Comparison of ENCODE assay signal across 1 mouse cellular context in the genomic region with DNA sequence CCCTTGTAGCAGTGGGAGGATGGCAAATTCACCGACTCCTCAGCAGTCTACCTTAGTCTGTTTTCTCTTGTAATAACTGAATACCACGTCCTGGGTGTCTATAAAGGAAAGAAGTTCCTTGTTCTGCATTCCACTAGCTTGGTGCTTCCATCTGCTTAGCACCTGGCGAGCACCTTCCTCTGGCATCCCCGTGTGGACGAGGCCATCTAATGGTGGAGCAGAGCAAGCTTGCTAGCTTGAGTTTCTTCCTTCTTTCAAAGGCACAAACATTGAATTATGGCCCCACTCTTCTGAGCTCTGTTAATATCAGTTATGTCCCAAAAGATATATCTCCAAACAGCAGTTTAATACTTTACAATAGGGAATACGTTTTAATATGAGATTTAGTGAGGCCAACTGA.
TF ChIP-seq lines count a peak whose summit lies in the region.

No protein-coding gene starts in this region.

TF ChIP-seq in CH12.LX, 34 proteins besides CTCF, POLR2A, EP300 and RAD21 (continued from another document):
- TF ChIP-seq ETS1 (conservative IDR thresholded peaks at IDR 0.05; ENCODE audit: low read depth, low read length) (no peak), USF2 (conservative IDR thresholded peaks at IDR 0.05; ENCODE audit: low read depth, low read length) (no peak), MAX (IDR thresholded peaks at IDR 0.05; ENCODE audit: low read length) (no peak), ZC3H11A (IDR thresholded peaks at IDR 0.05; ENCODE audit: low read depth, low read length) (no peak), SIN3A (IDR thresholded peaks at IDR 0.05; ENCODE audit: low read length) (no peak)
